Mouse (Mus musculus): ENCODE results near the gene Elovl6.

DNA sequence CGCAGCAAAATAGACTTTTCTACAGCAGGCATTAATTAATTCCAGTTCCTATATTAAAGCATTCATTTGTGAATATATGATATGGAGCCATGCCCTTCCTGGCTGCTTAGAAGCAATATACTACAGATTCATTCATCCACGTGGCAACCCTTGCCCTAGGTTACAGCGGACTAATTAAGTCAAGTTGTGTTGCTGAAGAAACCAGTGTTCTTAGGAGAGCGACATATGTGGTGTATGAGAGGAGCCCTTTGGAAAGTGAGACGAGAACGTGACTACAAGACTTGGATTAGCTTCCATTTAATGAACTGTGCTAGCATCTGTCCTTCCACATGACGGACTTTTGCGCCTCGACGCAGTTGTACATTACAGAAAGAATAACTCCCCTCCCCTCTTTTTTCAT is 115.2 kb downstream of the Elovl6 start:
- TF ChIP-seq POLR2A (IDR thresholded peaks at IDR 0.05; ENCODE audit: borderline replicate concordance, low read depth, low read length) (no peak), CTCF (IDR thresholded peaks at IDR 0.05; ENCODE audit: low read depth, low read length) (no peak)
